Mouse (Mus musculus): ENCODE results near the gene Tpsg1. TPM values are rescaled to one million over a fixed set of nuclear protein-coding genes. Genes with fewer than 3 reads are reported as not detected.

Tpsg1 gene
- polyA plus RNA-seq, 1 experiment from 2014 or later: 0.52 TPM

DNA sequence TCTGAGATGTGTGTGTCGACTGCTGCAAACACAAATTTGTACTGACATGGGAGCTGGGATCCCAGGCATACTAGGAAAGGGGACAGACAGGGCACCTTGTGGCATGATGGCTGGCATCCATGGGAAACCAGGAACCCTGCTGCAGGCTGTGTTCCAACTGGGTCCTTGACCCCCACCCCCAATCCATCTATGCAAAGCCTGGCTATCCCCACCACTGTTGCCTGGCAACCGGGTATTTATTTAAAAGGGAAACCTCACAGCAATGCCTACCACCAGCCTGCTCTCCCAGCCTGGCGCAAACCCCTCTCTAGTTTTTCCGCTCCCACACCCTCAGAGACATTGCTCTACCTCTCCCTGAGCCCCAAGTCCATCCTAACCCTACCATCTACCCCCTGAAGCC is 38.3 kb downstream of the Tpsg1 start:
- DNase-seq (ENCODE audit: low spot score): no peak

DNA sequence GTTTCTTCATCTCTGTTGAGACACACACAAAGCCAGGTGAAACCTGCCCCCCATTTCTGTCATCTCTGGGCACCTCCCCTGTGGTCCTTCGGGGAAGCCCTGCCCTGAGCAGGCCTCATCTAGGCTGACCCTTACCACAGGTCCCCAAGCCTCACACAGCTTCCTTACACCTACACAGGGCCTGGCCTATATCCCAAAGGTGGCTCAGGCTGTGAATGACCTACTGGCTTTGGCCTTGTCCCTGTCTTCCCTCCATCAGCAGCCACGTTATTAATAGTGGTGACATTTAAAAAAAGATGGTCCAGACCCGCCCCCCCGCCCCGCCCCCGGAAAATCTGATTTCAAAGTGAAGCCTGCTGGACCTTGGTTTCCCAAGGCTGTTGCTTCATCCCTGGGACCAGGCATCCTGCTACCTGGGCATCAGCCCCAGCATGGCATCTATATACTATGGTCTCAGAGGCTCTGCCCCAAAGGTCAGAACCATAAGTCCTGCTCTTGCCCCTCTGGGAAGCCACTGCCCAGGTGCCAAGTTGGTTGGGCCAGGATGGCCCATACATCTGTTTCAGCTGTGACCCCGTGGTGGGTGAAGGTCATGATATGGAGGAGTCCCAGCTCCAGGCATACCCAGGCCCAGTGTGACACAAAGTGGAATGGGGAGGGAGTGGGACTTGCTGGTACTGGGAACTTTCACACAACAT is 39.4 kb downstream of the Tpsg1 start:
- no peak for DNase-seq (ENCODE audit: low spot score)

DNA sequence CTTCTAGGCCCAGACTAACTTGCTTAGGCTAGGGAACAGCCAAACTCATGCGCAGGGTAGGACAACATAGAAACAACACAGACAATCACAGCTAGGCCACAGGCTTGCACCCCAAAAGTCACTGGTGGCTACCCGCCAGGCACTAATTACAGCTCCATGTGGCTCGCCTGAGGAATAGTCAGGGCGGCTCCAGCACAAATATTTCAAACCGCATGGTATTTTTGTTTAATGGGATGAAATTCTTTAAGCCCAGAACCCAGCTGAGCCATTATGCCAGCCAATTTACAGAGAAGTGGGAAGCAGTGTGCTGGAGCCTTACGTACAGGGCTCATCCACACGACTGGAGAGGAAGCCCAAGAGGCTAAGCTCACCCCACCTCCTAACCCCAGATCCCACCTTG is 40.5 kb downstream of the Tpsg1 start:
- DNase-seq (ENCODE audit: low spot score): no peak

DNA sequence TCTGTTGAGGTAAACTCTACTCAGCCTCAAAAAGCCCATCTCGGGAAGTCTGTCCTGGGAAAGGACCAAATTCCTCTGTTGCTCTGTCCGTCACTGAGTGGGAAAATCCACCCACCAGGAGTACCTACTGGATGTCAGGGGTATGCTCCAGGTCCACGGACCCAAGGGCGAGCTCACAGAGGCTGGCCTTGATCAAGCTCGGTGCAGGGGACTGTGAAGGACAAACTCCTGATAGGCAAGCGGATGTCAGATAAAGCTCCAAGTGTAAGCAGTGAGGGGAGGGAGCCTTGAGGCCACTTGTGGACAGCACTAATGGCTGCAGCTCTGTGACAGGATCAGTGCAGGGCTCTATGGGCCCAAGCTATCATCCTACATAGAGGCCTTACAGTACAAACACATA is 41.1 kb downstream of the Tpsg1 start:
- DNase-seq (ENCODE audit: low spot score): no peak

DNA sequence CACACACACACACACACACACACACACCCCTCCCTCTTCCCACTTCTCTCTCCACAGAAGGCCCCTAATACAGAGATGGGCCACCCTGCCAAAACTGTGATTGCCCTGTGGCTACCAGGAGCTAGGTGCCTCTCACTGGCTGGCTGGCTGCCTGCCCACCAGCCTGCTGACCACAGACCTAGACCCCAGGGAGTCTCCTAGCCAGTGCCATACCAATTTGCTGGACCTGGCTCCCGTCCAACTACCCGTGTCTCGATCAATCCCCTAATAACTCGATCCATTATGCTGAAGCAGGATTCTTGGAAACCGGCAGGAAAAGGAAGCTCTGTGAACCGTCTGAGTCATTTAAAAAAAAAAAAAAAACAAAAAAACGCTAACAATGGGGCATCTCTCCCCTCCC is 41.7 kb downstream of the Tpsg1 start:
- no peak for DNase-seq (ENCODE audit: low spot score)

DNA sequence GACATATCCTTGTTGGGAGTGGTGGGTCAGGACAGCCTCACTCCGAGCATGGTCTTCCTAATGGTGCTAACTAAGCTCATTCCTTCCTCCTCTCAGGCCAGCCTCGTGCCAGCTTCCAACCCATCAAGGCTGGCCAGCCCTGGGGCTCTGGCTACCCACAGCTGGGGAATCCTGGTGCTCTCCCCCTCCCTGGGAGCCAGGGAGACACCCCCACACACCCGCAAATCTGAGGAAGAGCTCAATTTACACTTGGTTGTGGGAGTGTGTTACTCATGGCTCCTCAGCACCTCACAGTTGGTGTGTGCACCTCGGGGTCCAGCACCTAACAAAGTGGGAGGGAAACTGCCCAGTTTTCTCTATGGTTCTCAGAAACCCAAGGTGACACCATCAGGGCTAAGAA is 42.2 kb downstream of the Tpsg1 start:
- DNase-seq (ENCODE audit: low spot score): no peak

DNA sequence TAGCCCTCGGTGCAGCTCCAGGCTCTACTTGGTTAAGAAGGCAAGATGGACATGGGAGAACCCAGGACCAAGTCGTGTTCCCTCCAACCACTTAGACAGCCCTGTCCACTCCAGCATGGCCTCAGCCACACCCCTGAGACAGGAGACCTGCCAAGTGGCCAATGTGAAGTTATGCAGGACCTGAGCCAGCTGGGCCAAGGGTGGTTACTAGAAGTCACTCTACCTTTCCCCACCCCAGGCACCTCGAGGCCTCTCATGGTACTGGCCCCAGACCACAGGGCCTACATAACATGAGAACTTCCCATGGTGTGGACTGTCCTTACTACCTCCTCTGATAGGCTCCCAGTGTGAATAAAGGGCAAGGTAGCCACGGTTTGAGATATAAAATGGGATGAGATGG is 45.1 kb downstream of the Tpsg1 start:
- no peak for DNase-seq (ENCODE audit: low spot score)

DNA sequence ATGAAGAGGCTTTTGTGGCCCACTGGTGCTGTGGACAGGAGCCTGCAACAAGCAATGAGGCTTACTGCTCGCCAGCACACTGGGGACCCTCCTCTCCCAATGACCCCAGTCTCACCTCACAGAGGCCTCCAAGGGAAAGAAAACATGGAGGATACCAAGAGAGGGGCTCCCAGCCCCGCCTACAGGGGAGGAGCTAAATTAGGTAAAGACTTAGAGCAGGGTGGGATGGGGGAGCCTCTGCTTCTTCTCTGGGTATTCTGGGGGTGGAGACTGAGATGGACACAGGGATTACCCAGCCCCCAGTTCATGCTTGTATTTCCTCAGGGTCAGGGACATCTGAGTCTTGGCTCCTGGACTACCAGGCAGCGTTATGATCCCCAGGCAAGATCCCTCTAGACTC is 45.8 kb downstream of the Tpsg1 start:
- no peak for DNase-seq (ENCODE audit: low spot score)

DNA sequence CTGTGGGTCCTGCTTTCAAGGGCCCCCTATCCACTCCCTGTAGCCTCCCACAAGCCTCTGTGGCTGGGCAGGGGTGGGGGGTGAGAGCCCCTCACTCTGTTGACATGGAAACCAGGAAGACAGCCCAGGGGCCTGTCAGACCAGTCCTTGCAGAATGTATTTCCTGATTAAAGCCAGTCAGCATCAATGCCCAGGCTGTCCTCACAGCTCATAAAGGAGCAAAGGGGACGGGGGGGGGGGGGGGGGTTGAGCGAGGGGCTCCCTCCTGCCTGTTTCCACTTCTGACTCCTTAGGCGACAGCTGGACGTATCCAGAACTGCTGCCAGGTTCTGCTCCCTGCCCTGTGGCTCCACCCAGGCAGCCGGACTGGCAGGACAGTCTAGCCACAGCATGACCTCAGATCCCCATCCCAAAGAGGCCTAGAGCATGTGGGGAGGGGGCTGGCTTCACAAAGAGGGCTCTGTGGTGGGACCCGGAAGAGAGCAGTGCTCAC is 46.4 kb downstream of the Tpsg1 start:
- no peak for DNase-seq (ENCODE audit: low spot score)

DNA sequence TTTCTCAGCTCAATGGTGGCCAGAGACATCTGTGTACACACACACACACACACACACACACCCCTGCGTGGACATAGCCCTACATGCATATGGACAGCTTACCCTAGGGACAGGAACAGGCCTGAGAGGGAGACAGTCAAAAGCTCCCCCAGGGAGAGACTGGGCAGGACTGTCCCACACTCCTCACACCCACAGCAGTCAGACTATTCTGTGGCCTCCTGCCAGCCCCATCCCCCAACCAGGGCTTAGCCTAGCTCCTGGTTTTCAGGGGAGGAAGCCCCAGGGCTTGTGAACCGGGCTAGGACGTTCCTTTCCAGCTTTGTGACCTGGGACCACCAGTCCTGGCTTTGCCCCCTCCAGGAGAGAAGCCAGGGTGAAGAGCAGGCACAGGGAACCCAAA is 47.1 kb downstream of the Tpsg1 start:
- no peak for DNase-seq (ENCODE audit: low spot score)

DNA sequence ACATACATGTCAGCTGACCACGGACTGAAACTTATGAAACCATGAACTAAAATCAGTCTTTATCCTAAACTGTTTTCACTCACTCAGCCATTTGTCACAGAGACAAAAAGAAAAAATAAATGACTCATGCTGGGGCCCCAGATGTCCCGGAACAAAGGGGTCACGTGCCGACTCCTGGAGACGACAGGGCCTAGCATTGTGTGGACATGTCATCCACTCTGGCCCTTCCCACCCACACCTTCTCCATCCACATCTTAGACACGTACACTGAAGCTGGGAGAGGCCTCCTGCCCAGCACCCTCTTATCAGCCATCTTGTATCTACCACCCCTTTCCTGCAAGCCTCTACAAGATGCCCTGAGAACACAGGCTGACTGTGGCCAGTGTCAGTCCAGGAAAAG is 48.9 kb downstream of the Tpsg1 start:
- no peak for DNase-seq (ENCODE audit: low spot score)

DNA sequence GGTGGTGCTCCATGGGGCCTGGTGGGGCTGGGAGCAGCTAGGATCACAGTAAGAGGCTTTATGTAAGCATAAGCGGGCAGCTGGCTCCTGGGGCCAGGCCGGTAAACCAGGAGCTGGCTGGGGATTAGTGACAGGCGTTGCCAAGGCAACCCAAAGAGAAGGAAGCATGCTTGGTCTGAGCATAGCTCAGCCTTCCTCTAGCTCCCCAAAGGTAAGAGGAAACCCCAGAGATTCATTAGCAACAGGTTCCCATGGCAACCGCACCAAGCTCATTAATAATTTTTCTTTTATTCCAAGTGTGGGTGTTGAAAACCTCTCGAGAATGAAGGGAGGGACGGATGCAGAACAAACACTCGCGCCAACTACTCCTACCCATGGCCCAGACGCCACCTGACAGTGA is 49.9 kb downstream of the Tpsg1 start:
- DNase-seq (ENCODE audit: low spot score): no peak

DNA sequence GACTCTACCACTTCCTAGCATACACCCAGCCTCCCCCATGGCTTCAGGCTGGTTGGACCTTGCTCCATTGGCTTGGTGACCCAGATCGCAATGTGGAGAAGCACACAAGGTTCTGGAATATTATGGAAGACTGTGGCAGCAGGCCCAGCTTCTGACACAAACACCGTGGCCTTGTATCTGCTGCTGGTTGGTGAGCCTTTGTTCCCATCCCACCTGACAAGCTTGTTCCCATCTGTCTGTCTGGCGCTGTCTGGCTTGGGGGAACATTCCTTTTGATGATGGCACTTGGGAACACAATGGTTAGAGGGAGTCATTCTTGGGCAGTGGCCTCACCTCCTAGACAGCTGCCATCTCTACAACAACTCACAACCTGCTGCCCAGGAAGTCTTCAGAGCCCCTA is 51.9 kb downstream of the Tpsg1 start:
- no peak for DNase-seq (ENCODE audit: low spot score)

Other genes starting within 250 kb of the Tpsg1 start
- 0.12 TPM in 1 of 2 replicates, not detected in the other for gene Ptx4, start 248.5 kb upstream of the Tpsg1 start, polyA plus RNA-seq (2015; fragmentation: Nextera tagmentation; extraction: Ambion mirVana)
- 12.7 and 15.0 TPM in 2 replicates for gene Clcn7, start 235.9 kb upstream of the Tpsg1 start, polyA plus RNA-seq (2015; fragmentation: Nextera tagmentation; extraction: Ambion mirVana)
- gene Ccdc154, start 206.8 kb upstream of the Tpsg1 start, polyA plus RNA-seq (2015; fragmentation: Nextera tagmentation; extraction: Ambion mirVana): 0.07 and 0.10 TPM in 2 replicates
- 0.19 TPM in 1 of 2 replicates, not detected in the other for gene Gm38655, start 193.8 kb upstream of the Tpsg1 start, polyA plus RNA-seq (2015; fragmentation: Nextera tagmentation; extraction: Ambion mirVana)
- gene BC003965, start 184.7 kb upstream of the Tpsg1 start, polyA plus RNA-seq (2015; fragmentation: Nextera tagmentation; extraction: Ambion mirVana): 34.4 and 34.5 TPM in 2 replicates
- gene Unkl, start 180.9 kb upstream of the Tpsg1 start, polyA plus RNA-seq (2015; fragmentation: Nextera tagmentation; extraction: Ambion mirVana): 12.4 and 13.9 TPM in 2 replicates
- 60.4 and 61.6 TPM in 2 replicates for gene Gnptg, start 129.1 kb upstream of the Tpsg1 start, polyA plus RNA-seq (2015; fragmentation: Nextera tagmentation; extraction: Ambion mirVana)
- gene Tsr3, start 129.1 kb upstream of the Tpsg1 start, polyA plus RNA-seq (2015; fragmentation: Nextera tagmentation; extraction: Ambion mirVana): 73.5 and 74.0 TPM in 2 replicates
- 28.9 and 32.5 TPM in 2 replicates for gene Baiap3, start 112.9 kb upstream of the Tpsg1 start, polyA plus RNA-seq (2015; fragmentation: Nextera tagmentation; extraction: Ambion mirVana)
- 772 and 787 TPM in 2 replicates for gene Ube2i, start 94.7 kb upstream of the Tpsg1 start, polyA plus RNA-seq (2015; fragmentation: Nextera tagmentation; extraction: Ambion mirVana)
- 1.2 and 2.1 TPM in 2 replicates for gene Prss34, start 70.9 kb upstream of the Tpsg1 start, polyA plus RNA-seq (2015; fragmentation: Nextera tagmentation; extraction: Ambion mirVana)
- 0.30 TPM in 1 of 2 replicates, not detected in the other for gene Prss28, start 60.6 kb upstream of the Tpsg1 start, polyA plus RNA-seq (2015; fragmentation: Nextera tagmentation; extraction: Ambion mirVana)
- 1.6 and 1.9 TPM in 2 replicates for gene Prss29, start 50.6 kb upstream of the Tpsg1 start, polyA plus RNA-seq (2015; fragmentation: Nextera tagmentation; extraction: Ambion mirVana)
- 0.30 and 0.40 TPM in 2 replicates for gene Tpsab1, start 23.7 kb upstream of the Tpsg1 start, polyA plus RNA-seq (2015; fragmentation: Nextera tagmentation; extraction: Ambion mirVana)
- 8.0 and 9.1 TPM in 2 replicates for gene Tpsb2, start 3.0 kb upstream of the Tpsg1 start, polyA plus RNA-seq (2015; fragmentation: Nextera tagmentation; extraction: Ambion mirVana)
- 0.17 and 0.18 TPM in 2 replicates for gene Cacna1h, start 64.5 kb downstream of the Tpsg1 start, polyA plus RNA-seq (2015; fragmentation: Nextera tagmentation; extraction: Ambion mirVana)
- 0.20 and 0.53 TPM in 2 replicates for gene Tekt4, start 85.3 kb downstream of the Tpsg1 start, polyA plus RNA-seq (2015; fragmentation: Nextera tagmentation; extraction: Ambion mirVana)
- gene Sstr5, start 128.0 kb downstream of the Tpsg1 start, polyA plus RNA-seq (2015; fragmentation: Nextera tagmentation; extraction: Ambion mirVana): 0.05 and 0.07 TPM in 2 replicates
- gene Sox8, start 201.4 kb downstream of the Tpsg1 start, polyA plus RNA-seq (2015; fragmentation: Nextera tagmentation; extraction: Ambion mirVana): 0.23 and 0.26 TPM in 2 replicates
- 15.5 and 16.1 TPM in 2 replicates for gene Lmf1, start 209.8 kb downstream of the Tpsg1 start, polyA plus RNA-seq (2015; fragmentation: Nextera tagmentation; extraction: Ambion mirVana)